Mouse (Mus musculus): Measurements from ENCODE around the gene Ttll9. TPM values are rescaled to one million over a fixed set of nuclear protein-coding genes. Genes with fewer than 3 reads are reported as not detected.
A peak's percentile ranks its signal among the peaks of the same experiment; 100 is the strongest.

Ttll9 gene
- total and polyA plus RNA-seq, 3 experiments, result 0.07 to 0.19 TPM; not detected in 1

- no peak overlapping the region for H3K4me3 ChIP-seq (ENCODE audit: control insufficient read depth in 1 of 2, insufficient read depth in 1 of 2, low read depth in 2 of 2, low read length in 2 of 2)
- H3K27me3 ChIP-seq (ENCODE audit: control insufficient read depth in 1 of 2, insufficient read depth in 2 of 2, low read length in 2 of 2), result peaks cover 6 to 10% of the 10 kb centered on the region in 2 experiments
- H3K4me1 ChIP-seq (ENCODE audit: control insufficient read depth in 1 of 2, insufficient read depth in 2 of 2, low read length in 2 of 2), result no peaks in the 10 kb centered on the region
- no peaks in the 10 kb centered on the region for H3K9me3 ChIP-seq (replicated peaks; ENCODE audit: insufficient read depth, low read length)
- DNase-seq (ENCODE audit: low read depth, low spot score), result no peak
- no peaks in the 10 kb centered on the region for H3K36me3 ChIP-seq (ENCODE audit: control insufficient read depth in 1 of 2, insufficient read depth in 2 of 2, low read length in 2 of 2)
- no peak overlapping the region for H3K9ac ChIP-seq (ENCODE audit: control insufficient read depth, low read depth, low read length, poor library complexity, severe bottlenecking)
- H3K27ac ChIP-seq (ENCODE audit: control insufficient read depth, low read depth, low read length), result no peak overlapping the region
- H3K79me2 ChIP-seq (ENCODE audit: control insufficient read depth, insufficient read depth, low read length, poor library complexity), result no peaks in the 10 kb centered on the region
- TF ChIP-seq CHD1 (IDR thresholded peaks at IDR 0.05; ENCODE audit: low read depth, low read length) (no peak), E2F4 (IDR thresholded peaks at IDR 0.05; ENCODE audit: borderline replicate concordance, low read depth, low read length) (no peak), TBP (IDR thresholded peaks at IDR 0.05; ENCODE audit: low read depth, low read length) (no peak)
Observed at GRCm38 (mm10) chr2:153043886-153044285, 81.6 kb downstream of the Ttll9 start.

GRCm38 (mm10) chr2:153045884-153046299 is 83.6 kb downstream of the Ttll9 start:
- Histone ChIP-seq H3K27me3 (ENCODE audit: control insufficient read depth in 1 of 2, insufficient read depth in 2 of 2, low read length in 2 of 2) (peaks cover 6 to 10% of the 10 kb centered on the region in 2 experiments), H3K4me1 (ENCODE audit: control insufficient read depth in 1 of 2, insufficient read depth in 2 of 2, low read length in 2 of 2) (no peaks in the 10 kb centered on the region), H3K9ac (ENCODE audit: control insufficient read depth, low read depth, low read length, poor library complexity, severe bottlenecking) (no peak overlapping the region), H3K27ac (ENCODE audit: control insufficient read depth, low read depth, low read length) (no peak overlapping the region), H3K79me2 (ENCODE audit: control insufficient read depth, insufficient read depth, low read length, poor library complexity) (no peaks in the 10 kb centered on the region), H3K36me3 (ENCODE audit: control insufficient read depth in 1 of 2, insufficient read depth in 2 of 2, low read length in 2 of 2) (no peaks in the 10 kb centered on the region), H3K4me3 (ENCODE audit: control insufficient read depth in 1 of 2, insufficient read depth in 1 of 2, low read depth in 2 of 2, low read length in 2 of 2) (no peak overlapping the region), H3K9me3 (replicated peaks; ENCODE audit: insufficient read depth, low read length) (no peaks in the 10 kb centered on the region)
- DNase-seq (ENCODE audit: low read depth, low spot score), result no peak
- no peak for TF ChIP-seq ETS1 (IDR thresholded peaks at IDR 0.05; ENCODE audit: low read depth, low read length)
- TF ChIP-seq POLR2AphosphoS5 (IDR thresholded peaks at IDR 0.05; ENCODE audit: borderline replicate concordance, low read depth, low read length), result no peak
- no peak for TF ChIP-seq E2F4 (IDR thresholded peaks at IDR 0.05; ENCODE audit: borderline replicate concordance, low read depth, low read length)
- no peak for TF ChIP-seq POLR2A (IDR thresholded peaks at IDR 0.05; ENCODE audit: control insufficient read depth in 1 of 2, insufficient read depth in 1 of 2, low read depth in 1 of 2, low read length in 2 of 2, poor library complexity in 1 of 2)
- TF ChIP-seq NRF1 (IDR thresholded peaks at IDR 0.05; ENCODE audit: insufficient read depth, low read depth, low read length, poor library complexity, severe bottlenecking), result no peak
- TF ChIP-seq POLR2AphosphoS2 (IDR thresholded peaks at IDR 0.05; ENCODE audit: low read length), result no peak

- peak; percentile 63 to 70 (median 69) for TF ChIP-seq CTCF (IDR thresholded peaks at IDR 0.05 in 2 of 3, conservative IDR thresholded peaks at IDR 0.05 in 1 of 3; ENCODE audit: control insufficient read depth in 1 of 3, insufficient read depth in 1 of 3, low read depth in 2 of 3, low read length in 3 of 3, poor library complexity in 1 of 3, severe bottlenecking in 1 of 3)
- peak; percentile 58 for TF ChIP-seq RAD21 (IDR thresholded peaks at IDR 0.05; ENCODE audit: low read depth, low read length)
- no peak for TF ChIP-seq MAFK (IDR thresholded peaks at IDR 0.05; ENCODE audit: borderline replicate concordance, low read depth, low read length)
- peak; percentile 51 for TF ChIP-seq SMC3 (IDR thresholded peaks at IDR 0.05; ENCODE audit: low read depth, low read length)
- no peak for TF ChIP-seq TCF12 (IDR thresholded peaks at IDR 0.05; ENCODE audit: low read depth, low read length)
- 0 out of 2 replicates have a peak, but pooled peaks have one; percentile 24 for TF ChIP-seq ZC3H11A (IDR thresholded peaks at IDR 0.05; ENCODE audit: low read depth, low read length)
- H3K27me3 ChIP-seq (ENCODE audit: control insufficient read depth in 1 of 2, insufficient read depth in 2 of 2, low read length in 2 of 2), result peaks cover 6 to 9% of the 10 kb centered on the region in 2 experiments
- peak; percentile 58 for DNase-seq (ENCODE audit: low read depth, low spot score)
Observed at GRCm38 (mm10) chr2:153047828-153048465, 85.7 kb downstream of the Ttll9 start.

More at GRCm38 (mm10) chr2:153047828-153048465, 85.7 kb downstream of the Ttll9 start:
- Histone ChIP-seq H3K4me3 (ENCODE audit: control insufficient read depth in 1 of 2, insufficient read depth in 1 of 2, low read depth in 2 of 2, low read length in 2 of 2) (no peak overlapping the region), H3K9me3 (replicated peaks; ENCODE audit: insufficient read depth, low read length) (no peaks in the 10 kb centered on the region), H3K4me1 (ENCODE audit: control insufficient read depth in 1 of 2, insufficient read depth in 2 of 2, low read length in 2 of 2) (no peaks in the 10 kb centered on the region), H3K27ac (ENCODE audit: control insufficient read depth, low read depth, low read length) (no peak overlapping the region), H3K79me2 (ENCODE audit: control insufficient read depth, insufficient read depth, low read length, poor library complexity) (no peaks in the 10 kb centered on the region), H3K36me3 (ENCODE audit: control insufficient read depth in 1 of 2, insufficient read depth in 2 of 2, low read length in 2 of 2) (no peaks in the 10 kb centered on the region), H3K9ac (ENCODE audit: control insufficient read depth, low read depth, low read length, poor library complexity, severe bottlenecking) (no peak overlapping the region)
